Mouse (Mus musculus): ENCODE results near the gene Iscu. TPM values are rescaled to one million over a fixed set of nuclear protein-coding genes. Genes with fewer than 3 reads are reported as not detected.

Gene Iscu
- polyA plus RNA-seq, 1 experiment from 2014 or later: 75.4 TPM

DNA sequence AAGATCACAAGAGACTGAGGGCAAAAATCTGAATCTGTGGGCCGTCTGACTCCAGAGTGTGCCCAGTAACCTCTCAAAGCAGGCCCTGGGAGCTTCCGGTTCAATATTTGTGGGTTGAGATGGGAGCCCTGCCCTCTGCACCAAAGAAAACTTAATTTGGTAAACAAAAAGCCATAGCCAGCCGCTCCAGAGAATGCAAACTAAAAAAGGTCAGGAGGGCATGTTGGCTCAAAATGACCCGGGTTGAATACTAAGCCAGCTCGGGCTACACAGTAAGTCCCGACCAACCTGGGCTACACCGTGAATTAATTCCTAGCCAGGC lies 37.6 kb upstream of the Iscu start:
- H3K4me3 ChIP-seq: peak overlapping the region; percentile 55
- H3K36me3 ChIP-seq (replicated peaks): peaks cover 19% of the 10 kb centered on the region; the same call in 1 of the 2 replicates
- H3K4me1 ChIP-seq: peaks cover 36% of the 10 kb centered on the region
- peak overlapping the region; percentile 90 for H3K4me2 ChIP-seq
- peak overlapping the region; percentile 46 for H3K9ac ChIP-seq
- peak overlapping the region; percentile 95 for H3K27ac ChIP-seq
- no peaks in the 10 kb centered on the region for H3K27me3 ChIP-seq (replicated peaks)
- WGBS: 26% methylated on average over 7 of the region's 7 CpGs
- peak; percentile 29; the same call in 1 of the 2 replicates for ATAC-seq (replicated peaks)
- H3K9me3 ChIP-seq: no peaks in the 10 kb centered on the region

DNA sequence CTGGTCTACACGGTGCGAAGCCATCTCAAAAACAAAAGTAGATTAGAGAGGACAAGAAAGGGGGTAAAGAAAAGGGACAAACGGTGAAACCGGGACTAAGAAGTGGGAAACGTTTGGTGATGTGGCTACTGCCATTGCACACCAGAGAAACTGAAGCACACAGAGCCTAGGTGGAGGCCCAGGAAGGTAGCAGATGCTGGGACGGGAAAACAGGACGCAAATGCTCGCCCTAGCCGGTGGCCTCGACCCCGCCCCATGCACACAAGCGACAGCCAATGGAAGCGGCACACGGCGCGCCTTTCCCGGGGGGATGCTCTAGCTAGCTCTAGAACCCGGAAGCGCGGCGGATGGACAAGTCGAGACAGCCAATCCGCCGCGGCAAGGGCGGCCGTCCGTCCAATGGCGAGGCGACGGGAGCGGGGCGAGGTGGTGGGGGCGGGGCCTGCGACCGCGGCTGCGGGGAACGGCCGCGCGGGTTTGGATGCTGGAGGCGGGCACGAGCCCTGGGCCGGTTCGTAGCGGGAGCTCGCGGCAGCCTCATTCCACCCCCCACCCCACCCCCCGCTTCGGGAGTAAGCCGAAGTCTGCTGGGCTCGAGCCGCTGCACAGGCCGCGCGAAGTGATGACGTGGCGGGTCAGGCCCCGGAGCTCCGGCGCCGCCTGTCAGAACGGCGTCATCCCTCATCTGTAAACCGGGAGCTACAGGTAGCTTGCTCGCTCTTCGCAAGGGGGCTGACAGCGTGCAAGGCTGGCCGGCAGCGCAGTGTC lies 37.0 kb upstream of the Iscu start, which contains the start of gene Ficd:
Gene Ficd, plus strand, starts transcription at position 459 of the 768 bp plus-strand sequence.
- Histone ChIP-seq H3K4me3 (peak within 1 kb of the TSS; percentile 55), H3K27me3 (replicated peaks) (no peaks in the 10 kb centered on the region), H3K4me2 (peak within 1 kb of the TSS; percentile 90), H3K4me1 (peaks cover 31% of the 10 kb centered on the region), H3K27ac (peak within 1 kb of the TSS; percentile 95), H3K9me3 (no peaks in the 10 kb centered on the region), H3K9ac (peak within 1 kb of the TSS; percentile 65), H3K36me3 (replicated peaks) (peaks cover 19% of the 10 kb centered on the region; the same call in 1 of the 2 replicates)
- under 1% methylated on average over 71 of the region's 71 CpGs for WGBS
- peak; percentile 94 for ATAC-seq (replicated peaks)

DNA sequence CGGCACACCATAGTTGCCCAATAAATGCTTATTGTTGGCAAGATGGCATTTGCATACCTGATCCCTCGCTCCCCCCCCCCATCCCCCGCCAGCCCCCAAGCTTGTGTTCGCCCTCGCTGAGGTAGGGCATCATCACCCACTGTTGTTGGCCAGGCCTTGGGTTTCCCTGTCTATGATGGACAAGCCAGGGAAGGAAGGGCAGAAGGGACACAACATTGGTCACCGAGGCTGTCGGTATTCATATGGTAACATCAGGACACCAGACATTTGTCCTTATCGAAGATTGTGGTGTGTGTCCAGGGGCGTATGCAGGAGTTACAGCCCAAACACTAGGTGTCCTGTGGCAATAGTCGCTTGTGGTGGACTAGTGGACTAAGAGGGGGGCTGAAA lies 36.4 kb upstream of the Iscu start:
- H3K36me3 ChIP-seq (replicated peaks): peaks cover 19% of the 10 kb centered on the region; the same call in 1 of the 2 replicates
- peak overlapping the region; percentile 65 for H3K9ac ChIP-seq
- WGBS: 4% methylated on average over 10 of the region's 10 CpGs
- H3K4me1 ChIP-seq: peaks cover 25% of the 10 kb centered on the region
- peak; percentile 48 for ATAC-seq (replicated peaks)
- H3K4me3 ChIP-seq: peak overlapping the region; percentile 55
- no peaks in the 10 kb centered on the region for H3K9me3 ChIP-seq
- H3K27me3 ChIP-seq (replicated peaks): no peaks in the 10 kb centered on the region
- H3K4me2 ChIP-seq: peak overlapping the region; percentile 90
- peak overlapping the region; percentile 95 for H3K27ac ChIP-seq

DNA sequence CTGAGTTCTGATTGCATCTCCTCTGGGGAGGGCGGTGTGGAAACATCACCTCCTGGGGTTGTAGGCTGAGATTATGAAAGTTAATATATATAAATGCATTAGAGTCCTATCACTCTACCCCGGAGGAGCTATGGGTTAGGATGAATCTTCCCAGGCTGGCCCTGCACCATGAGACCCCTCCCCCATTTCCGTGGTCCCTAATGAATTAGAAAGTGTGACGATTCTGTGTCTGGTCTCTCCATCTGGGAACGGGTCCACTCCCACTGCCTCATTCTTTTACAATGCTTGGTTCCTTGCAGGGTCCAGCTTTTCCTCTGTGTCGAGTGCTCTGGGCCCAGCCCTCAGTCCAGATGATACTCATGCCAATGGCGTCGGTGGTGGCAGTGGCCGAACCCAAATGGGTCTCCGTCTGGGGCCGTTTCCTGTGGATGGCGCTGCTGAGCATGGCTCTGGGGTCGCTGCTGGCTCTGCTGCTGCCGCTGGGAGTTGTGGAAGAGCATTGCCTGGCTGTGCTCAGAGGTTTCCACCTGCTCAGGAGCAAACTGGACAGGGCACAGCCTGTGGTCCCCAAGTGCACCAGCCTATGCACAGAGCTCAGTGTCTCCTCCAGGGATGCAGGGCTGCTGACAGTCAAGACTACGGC lies 35.9 kb upstream of the Iscu start:
- H3K9me3 ChIP-seq: no peaks in the 10 kb centered on the region
- peak overlapping the region; percentile 90 for H3K4me2 ChIP-seq
- H3K27ac ChIP-seq: peak overlapping the region; percentile 95
- peaks cover 20% of the 10 kb centered on the region; the same call in 1 of the 2 replicates for H3K36me3 ChIP-seq (replicated peaks)
- H3K4me1 ChIP-seq: peaks cover 22% of the 10 kb centered on the region
- 39% methylated on average over 15 of the region's 15 CpGs for WGBS
- peak overlapping the region; percentile 65 for H3K9ac ChIP-seq
- peak overlapping the region; percentile 55 for H3K4me3 ChIP-seq
- H3K27me3 ChIP-seq (replicated peaks): no peaks in the 10 kb centered on the region
- ATAC-seq (replicated peaks): no peak

DNA sequence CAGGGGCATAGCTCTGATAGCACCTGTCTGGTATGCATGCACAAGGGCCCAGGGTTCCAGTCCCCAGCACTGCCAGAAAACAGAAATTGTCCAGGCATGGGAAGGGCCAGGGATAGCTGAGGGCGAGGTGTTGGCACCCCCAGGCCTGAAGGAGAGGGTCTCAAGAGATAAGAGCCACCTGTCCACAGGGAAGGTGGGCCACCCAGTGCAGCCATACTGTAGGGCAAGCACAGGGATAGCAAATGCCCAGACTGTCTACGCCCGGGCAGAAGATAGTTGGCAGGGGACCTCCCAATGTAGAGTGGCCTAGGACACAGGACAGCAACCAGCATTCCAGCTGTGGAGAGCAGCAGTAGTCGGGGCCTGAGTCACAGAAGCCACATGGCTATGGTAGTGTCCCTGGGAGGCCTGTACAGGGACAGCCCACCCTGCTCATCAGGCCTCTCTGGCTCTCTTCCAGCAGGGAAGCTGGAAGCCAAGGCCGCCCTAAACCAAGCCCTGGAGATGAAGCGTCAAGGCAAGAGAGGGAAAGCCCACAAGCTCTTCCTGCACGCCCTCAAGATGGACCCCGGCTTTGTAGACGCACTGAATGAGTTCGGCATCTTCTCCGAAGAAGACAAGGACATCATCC lies 34.8 kb upstream of the Iscu start:
- no peak overlapping the region for H3K4me3 ChIP-seq
- no peak overlapping the region for H3K4me2 ChIP-seq
- no peak for ATAC-seq (replicated peaks)
- no peak overlapping the region for H3K27ac ChIP-seq
- H3K4me1 ChIP-seq: peaks cover 22% of the 10 kb centered on the region
- H3K9ac ChIP-seq: no peak overlapping the region
- H3K36me3 ChIP-seq (replicated peaks): peaks cover 31% of the 10 kb centered on the region; the same call in 1 of the 2 replicates
- WGBS: 91% methylated on average over 11 of the region's 11 CpGs
- H3K27me3 ChIP-seq (replicated peaks): no peaks in the 10 kb centered on the region
- no peaks in the 10 kb centered on the region for H3K9me3 ChIP-seq

DNA sequence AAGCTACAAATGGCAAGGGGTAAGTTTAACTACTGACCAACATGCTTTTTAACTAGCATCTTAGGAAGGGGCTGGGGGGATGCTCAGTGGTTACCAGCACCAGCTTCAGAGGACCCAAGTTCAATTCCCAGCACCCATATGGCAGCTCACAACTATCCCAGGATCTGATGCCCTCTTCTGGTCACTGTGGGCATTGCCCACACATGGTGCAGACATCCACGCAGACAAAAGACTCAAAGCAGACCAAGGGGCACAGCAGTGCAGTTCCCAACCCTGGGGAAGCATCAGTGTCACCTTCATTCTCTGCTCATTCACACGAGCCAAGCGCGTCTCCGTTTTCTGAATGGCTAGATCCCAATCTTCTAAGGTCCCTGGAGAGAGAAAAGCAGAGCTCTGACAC lies 24.9 kb upstream of the Iscu start:
- H3K27me3 ChIP-seq (replicated peaks): no peaks in the 10 kb centered on the region
- H3K4me1 ChIP-seq: no peaks in the 10 kb centered on the region
- H3K27ac ChIP-seq: no peak overlapping the region
- peaks cover 91% of the 10 kb centered on the region for H3K36me3 ChIP-seq (replicated peaks)
- ATAC-seq (replicated peaks): no peak
- H3K9me3 ChIP-seq: no peaks in the 10 kb centered on the region
- no peak overlapping the region for H3K4me3 ChIP-seq
- 97% methylated on average over 5 of the region's 5 CpGs for WGBS
- no peak overlapping the region for H3K4me2 ChIP-seq
- H3K9ac ChIP-seq: no peak overlapping the region

DNA sequence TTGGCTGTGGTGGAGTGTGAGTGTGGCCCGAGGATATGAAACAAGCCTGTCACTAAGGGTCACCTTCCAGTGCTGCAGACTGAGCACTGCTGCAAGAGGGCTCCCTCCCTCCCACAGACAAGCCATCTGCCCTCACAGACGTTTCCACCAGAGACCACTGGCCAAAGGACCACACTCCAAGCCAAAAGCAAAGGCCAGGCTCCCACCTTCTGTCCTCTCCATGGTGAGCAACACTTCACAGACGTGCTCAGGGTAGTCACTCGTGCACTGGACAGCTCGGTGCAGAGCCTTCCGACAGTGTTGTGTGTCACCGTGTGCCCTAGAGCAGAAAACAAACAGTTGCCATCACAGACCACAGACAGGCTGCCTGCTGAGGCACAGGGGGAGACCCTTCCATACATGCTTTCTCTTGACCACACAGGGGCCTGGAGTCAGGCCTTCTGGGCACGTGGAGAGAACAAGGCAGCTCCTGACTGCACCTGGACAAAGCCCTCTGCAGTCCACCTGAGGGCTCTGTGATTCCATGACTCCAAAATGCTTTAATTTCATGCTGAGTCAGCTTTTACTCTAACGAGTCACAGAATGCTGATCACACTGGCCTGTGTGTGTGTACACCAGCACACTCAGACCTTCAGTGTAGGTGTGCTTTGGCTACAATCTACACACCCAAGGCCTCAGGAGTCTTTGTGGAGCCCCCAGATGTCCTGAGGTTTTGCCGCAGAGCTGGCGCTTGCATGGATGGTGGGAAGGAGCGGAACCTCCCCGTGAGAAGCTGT lies 23.8 kb upstream of the Iscu start:
- Histone ChIP-seq H3K36me3 (replicated peaks) (peaks cover 85% of the 10 kb centered on the region), H3K27ac (no peak overlapping the region), H3K4me2 (no peak overlapping the region), H3K9me3 (no peaks in the 10 kb centered on the region), H3K4me1 (no peaks in the 10 kb centered on the region), H3K27me3 (replicated peaks) (no peaks in the 10 kb centered on the region), H3K9ac (no peak overlapping the region), H3K4me3 (no peak overlapping the region)
- no peak for ATAC-seq (replicated peaks)
- 94% methylated on average over 13 of the region's 13 CpGs for WGBS

DNA sequence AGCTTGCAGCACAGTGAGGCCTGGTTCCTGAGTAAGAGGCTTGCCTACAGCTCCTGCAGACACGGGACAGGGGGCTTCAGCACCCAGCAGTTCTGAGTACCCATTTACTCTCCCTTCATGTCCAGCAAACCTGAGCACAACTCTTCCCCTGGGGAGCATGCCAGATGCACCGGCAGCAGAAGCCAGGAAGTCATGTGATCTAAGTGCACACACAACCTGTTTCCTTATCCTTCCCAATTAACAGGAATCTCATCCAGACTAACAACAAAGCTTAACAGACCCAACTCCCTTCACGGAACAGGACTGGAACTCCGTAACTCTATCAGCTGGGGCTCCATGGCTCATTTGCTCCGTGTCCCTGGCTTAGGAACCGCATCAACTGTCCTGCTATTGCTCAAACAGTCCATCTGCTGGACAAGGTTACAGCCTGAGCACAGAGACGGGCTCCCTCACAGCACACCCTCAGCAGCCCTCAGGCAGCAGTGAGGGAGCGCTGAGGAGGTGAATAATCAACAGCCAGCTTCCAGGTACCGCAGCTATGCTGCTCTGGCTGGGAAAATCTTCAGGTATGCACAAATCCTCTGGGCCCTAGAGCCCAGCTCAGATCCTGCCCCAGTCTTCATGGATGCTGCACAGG lies 20.9 kb upstream of the Iscu start:
- ATAC-seq (replicated peaks): no peak
- H3K4me3 ChIP-seq: no peak overlapping the region
- H3K4me2 ChIP-seq: no peak overlapping the region
- H3K27ac ChIP-seq: no peak overlapping the region
- H3K4me1 ChIP-seq: no peaks in the 10 kb centered on the region
- H3K9ac ChIP-seq: no peak overlapping the region
- H3K27me3 ChIP-seq (replicated peaks): no peaks in the 10 kb centered on the region
- peaks cover 84% of the 10 kb centered on the region for H3K36me3 ChIP-seq (replicated peaks)
- no peaks in the 10 kb centered on the region for H3K9me3 ChIP-seq
- 88% methylated on average over 9 of the region's 9 CpGs for WGBS

DNA sequence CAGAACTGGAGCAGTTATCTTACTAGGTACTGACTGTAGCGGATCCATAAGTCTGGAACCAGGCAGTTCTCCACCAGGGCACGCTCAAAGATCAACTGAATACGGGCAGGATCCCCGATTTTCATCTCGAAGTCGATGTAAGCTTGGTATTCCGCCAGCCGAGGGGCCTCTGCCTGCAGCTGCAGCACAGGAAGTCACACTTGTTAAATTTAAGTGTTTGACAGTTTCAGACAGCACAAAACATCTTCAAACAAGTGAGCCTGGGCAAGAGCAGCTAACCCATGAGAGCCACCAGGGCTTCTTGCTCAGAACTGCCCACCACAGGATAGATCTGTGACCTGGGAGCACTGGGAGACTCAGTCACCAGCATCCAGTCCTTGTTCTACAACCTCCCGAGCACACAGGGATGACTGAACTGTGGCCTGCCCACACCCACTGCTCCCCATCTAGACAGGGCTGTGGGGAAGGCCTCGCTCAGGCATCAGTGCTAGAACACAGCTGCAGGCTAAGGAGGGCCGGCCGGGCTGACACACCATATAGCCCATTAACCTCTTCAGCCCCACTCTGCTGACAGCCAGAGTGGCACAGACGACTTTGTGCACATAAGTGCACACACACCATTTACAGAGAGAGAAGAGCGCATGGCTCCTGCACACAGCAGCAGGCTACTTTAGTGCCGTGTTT lies 17.1 kb upstream of the Iscu start:
- WGBS: 95% methylated on average over 15 of the region's 15 CpGs
- no peak overlapping the region for H3K4me2 ChIP-seq
- no peaks in the 10 kb centered on the region for H3K9me3 ChIP-seq

GRCm38 (mm10) chr5:113761585-113761984 lies 11.0 kb upstream of the Iscu start:
- H3K4me3 ChIP-seq: no peak overlapping the region
- no peak overlapping the region for H3K9ac ChIP-seq
- H3K4me2 ChIP-seq: no peak overlapping the region
- 94% methylated on average over 2 of the region's 2 CpGs for WGBS
- peaks cover 46% of the 10 kb centered on the region for H3K36me3 ChIP-seq (replicated peaks)
- no peaks in the 10 kb centered on the region for H3K9me3 ChIP-seq
- H3K4me1 ChIP-seq: no peaks in the 10 kb centered on the region
- no peak for ATAC-seq (replicated peaks)
- H3K27ac ChIP-seq: no peak overlapping the region
- H3K27me3 ChIP-seq (replicated peaks): no peaks in the 10 kb centered on the region

More for the DNA sequence above, 17.1 kb upstream of the Iscu start:
- Histone ChIP-seq H3K36me3 (replicated peaks) (peaks cover 80% of the 10 kb centered on the region), H3K4me1 (no peaks in the 10 kb centered on the region), H3K27me3 (replicated peaks) (no peaks in the 10 kb centered on the region), H3K27ac (no peak overlapping the region), H3K9ac (no peak overlapping the region), H3K4me3 (no peak overlapping the region)
- no peak for ATAC-seq (replicated peaks)

- peaks cover 26% of the 10 kb centered on the region for H3K36me3 ChIP-seq (replicated peaks)
- H3K27ac ChIP-seq: no peak overlapping the region
- WGBS: 95% methylated on average over 7 of the region's 7 CpGs
- no peak overlapping the region for H3K9ac ChIP-seq
- no peak overlapping the region for H3K4me2 ChIP-seq
- H3K9me3 ChIP-seq: no peaks in the 10 kb centered on the region
- H3K4me1 ChIP-seq: peaks cover 8% of the 10 kb centered on the region
- no peak overlapping the region for H3K4me3 ChIP-seq
- H3K27me3 ChIP-seq (replicated peaks): no peaks in the 10 kb centered on the region
- no peak for ATAC-seq (replicated peaks)
Observed at GRCm38 (mm10) chr5:113764426-113764825, 8.1 kb upstream of the Iscu start.
